Mouse (Mus musculus): ENCODE data around the gene Ilkap. TPM values are rescaled to one million over a fixed set of nuclear protein-coding genes. Genes with fewer than 3 reads are reported as not detected.
A peak's percentile ranks its signal among the peaks of the same experiment; 100 is the strongest.

Gene Ilkap
- 107 TPM in 2 replicates for polyA plus RNA-seq (2016; fragmentation: Nextera tagmentation; extraction: Ambion mirVana)

DNA sequence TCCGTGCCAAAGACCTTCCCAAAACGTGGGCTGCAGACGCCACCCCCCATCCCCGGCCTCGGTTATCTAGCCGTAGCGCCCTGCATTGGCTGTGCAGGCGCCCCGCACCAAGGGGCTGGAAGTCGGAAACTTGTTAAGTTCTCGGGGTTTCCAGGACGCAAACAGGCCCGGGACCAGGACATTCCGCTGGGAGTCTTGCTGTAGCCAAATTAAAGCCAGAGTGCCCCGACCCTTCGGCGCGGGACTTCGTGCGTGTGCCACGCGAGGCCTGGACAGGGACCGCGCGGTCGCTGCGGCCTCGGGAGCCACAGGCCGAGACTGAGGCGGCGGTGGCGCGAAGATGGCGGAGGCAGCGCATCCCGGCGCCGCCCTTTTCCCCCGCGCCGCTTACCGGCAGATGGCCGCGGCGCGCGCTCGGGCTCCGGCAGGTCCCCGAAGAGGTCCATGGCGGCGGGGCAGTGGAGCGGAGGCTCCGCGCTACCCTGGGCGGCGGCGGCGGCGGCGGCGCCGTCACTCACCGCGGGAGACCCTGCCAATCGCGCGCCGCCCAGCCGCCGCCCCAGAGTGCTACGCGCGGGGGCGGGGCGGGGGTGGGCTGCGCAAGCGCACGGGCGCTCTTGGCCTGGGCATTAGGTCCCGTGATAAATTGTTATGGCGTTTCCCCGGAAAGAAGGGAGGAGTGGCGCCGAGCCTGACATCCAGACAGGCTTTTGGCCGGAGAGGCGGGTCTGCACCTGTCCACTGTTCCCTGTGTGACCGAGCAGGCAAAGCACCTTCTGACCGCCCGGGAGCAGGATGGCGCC lies at the start of gene Ilkap:
Gene Ilkap (minus strand): TSS at position 556 of the 803 bp plus-strand sequence.
- H3K4me2 ChIP-seq: peak within 1 kb of the TSS; percentile 88
- peak within 1 kb of the TSS; percentile 96 for H3K9ac ChIP-seq
- peaks cover 32% of the 10 kb centered on the region for H3K36me3 ChIP-seq
- no peaks in the 10 kb centered on the region for H3K9me3 ChIP-seq (replicated peaks)
- peaks cover 33% of the 10 kb centered on the region for H3K4me1 ChIP-seq
- peak; percentile 96 for ATAC-seq
- peak within 1 kb of the TSS; percentile 92 for H3K4me3 ChIP-seq
- H3K27ac ChIP-seq: peak within 1 kb of the TSS; percentile 89
- 0 out of 2 replicates have a peak, but pooled peaks cover 13% of the 10 kb centered on the region for H3K27me3 ChIP-seq (replicated peaks)
- under 1% methylated on average over 83 of the region's 91 CpGs for WGBS (ENCODE audit: insufficient replicate concordance)

DNA sequence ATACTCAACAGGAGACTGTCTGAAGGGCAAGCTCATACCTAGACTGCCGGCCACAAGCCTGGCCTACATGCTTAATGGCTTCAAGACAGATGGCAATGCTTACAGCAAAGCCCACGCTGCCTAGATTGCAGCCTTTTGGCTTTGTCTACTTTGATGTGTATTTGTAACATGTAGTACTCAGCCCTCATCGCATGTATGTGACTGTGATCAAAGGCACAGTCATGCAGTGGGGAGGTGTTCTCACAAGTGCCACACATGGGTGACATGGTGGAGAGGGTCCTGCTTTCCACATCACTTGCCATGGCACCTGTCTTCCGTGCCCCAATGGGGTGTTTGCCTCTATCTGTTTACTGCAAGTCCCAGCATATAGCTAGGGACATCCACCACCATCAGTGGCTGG lies 47.9 kb upstream of the Ilkap start:
- Histone ChIP-seq H3K27ac (peak overlapping the region; percentile 53; the same call in 1 of the 2 replicates), H3K4me3 (no peak overlapping the region), H3K27me3 (replicated peaks) (no peaks in the 10 kb centered on the region), H3K36me3 (peaks cover 56% of the 10 kb centered on the region), H3K9ac (no peak overlapping the region), H3K9me3 (replicated peaks) (peaks cover 8% of the 10 kb centered on the region; the same call in 1 of the 2 replicates), H3K4me2 (no peak overlapping the region), H3K4me1 (peaks cover 13% of the 10 kb centered on the region)
- 77% methylated on average over 4 of the region's 4 CpGs for WGBS (ENCODE audit: insufficient replicate concordance)
- no peak for ATAC-seq

DNA sequence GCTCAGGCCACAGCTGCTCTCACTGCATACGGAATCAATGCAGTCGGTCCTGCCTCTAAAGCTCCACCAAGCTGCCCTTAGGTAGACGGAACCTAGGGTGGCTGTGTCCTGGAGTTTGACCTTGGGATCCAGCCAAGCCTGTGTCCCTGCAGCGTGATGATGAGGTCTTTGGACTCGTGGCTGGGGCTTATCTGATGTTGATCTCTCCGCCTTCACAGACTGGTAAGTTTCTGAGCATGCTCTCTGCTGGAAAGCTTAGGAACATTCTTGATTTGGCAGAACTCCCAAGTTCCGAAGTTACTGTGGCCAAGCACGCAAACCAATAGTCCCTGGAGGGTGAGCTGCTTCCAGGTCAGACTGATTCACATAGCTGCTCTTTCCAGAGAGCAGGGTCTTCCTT lies 47.4 kb upstream of the Ilkap start:
- Histone ChIP-seq H3K27ac (peak overlapping the region; percentile 53; the same call in 1 of the 2 replicates), H3K36me3 (peaks cover 56% of the 10 kb centered on the region), H3K4me2 (no peak overlapping the region), H3K9me3 (replicated peaks) (peaks cover 8% of the 10 kb centered on the region; the same call in 1 of the 2 replicates), H3K4me3 (no peak overlapping the region), H3K4me1 (peaks cover 13% of the 10 kb centered on the region), H3K9ac (no peak overlapping the region), H3K27me3 (replicated peaks) (no peaks in the 10 kb centered on the region)
- WGBS (ENCODE audit: insufficient replicate concordance): 65% methylated on average over 8 of the region's 8 CpGs
- peak; percentile 67 for ATAC-seq

GRCm38 (mm10) chr1:91444841-91445830 lies 46.5 kb upstream of the Ilkap start:
- Histone ChIP-seq H3K9me3 (replicated peaks) (peaks cover 8% of the 10 kb centered on the region; the same call in 1 of the 2 replicates), H3K4me3 (no peak overlapping the region), H3K27me3 (replicated peaks) (no peaks in the 10 kb centered on the region), H3K4me2 (no peak overlapping the region), H3K4me1 (peaks cover 13% of the 10 kb centered on the region), H3K9ac (no peak overlapping the region), H3K27ac (no peak overlapping the region), H3K36me3 (peaks cover 59% of the 10 kb centered on the region)
- ATAC-seq: no peak
- WGBS (ENCODE audit: insufficient replicate concordance): 78% methylated on average over 17 of the region's 17 CpGs

- Histone ChIP-seq H3K4me2 (no peak overlapping the region), H3K27me3 (replicated peaks) (no peaks in the 10 kb centered on the region), H3K27ac (no peak overlapping the region), H3K9me3 (replicated peaks) (peaks cover 4% of the 10 kb centered on the region; the same call in 1 of the 2 replicates), H3K36me3 (peaks cover 39% of the 10 kb centered on the region), H3K4me1 (no peaks in the 10 kb centered on the region; the same call in 1 of the 2 replicates), H3K4me3 (no peak overlapping the region), H3K9ac (no peak overlapping the region)
- 73% methylated on average over 6 of the region's 7 CpGs for WGBS (ENCODE audit: insufficient replicate concordance)
- ATAC-seq: no peak
Measured at GRCm38 (mm10) chr1:91442350-91442990, 43.9 kb upstream of the Ilkap start.

DNA sequence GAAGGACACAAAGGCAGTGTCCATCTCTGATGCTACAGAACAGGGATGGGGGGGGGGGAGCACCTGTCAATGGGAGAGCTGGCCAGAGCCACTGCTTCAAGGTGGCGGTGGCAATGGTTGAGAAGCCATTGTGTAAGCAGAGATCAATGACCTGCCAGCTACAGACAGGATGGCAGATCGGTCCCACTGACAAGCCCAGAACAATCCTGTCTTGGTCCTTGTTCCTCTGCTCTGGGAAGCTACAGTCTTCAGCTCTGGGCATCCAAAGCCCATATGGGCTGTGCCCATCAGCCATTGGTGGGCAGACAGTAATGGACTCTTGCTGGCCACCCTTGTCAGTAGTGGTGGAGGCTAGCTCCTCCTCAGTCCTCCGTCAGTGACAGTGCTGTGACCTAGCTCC lies 43.2 kb upstream of the Ilkap start:
- Histone ChIP-seq H3K4me3 (no peak overlapping the region), H3K27me3 (replicated peaks) (no peaks in the 10 kb centered on the region), H3K4me2 (no peak overlapping the region), H3K27ac (no peak overlapping the region), H3K36me3 (peaks cover 33% of the 10 kb centered on the region), H3K4me1 (peaks cover 3% of the 10 kb centered on the region; the same call in 1 of the 2 replicates), H3K9ac (no peak overlapping the region), H3K9me3 (replicated peaks) (no peaks in the 10 kb centered on the region)
- ATAC-seq: no peak
- WGBS (ENCODE audit: insufficient replicate concordance): 74% methylated on average over 3 of the region's 3 CpGs

GRCm38 (mm10) chr1:91439776-91440175 lies 41.2 kb upstream of the Ilkap start:
- H3K4me3 ChIP-seq: no peak overlapping the region
- H3K27me3 ChIP-seq (replicated peaks): no peaks in the 10 kb centered on the region
- no peak overlapping the region for H3K27ac ChIP-seq
- H3K36me3 ChIP-seq: peaks cover 30% of the 10 kb centered on the region
- 72% methylated on average over 8 of the region's 8 CpGs for WGBS (ENCODE audit: insufficient replicate concordance)
- peaks cover 8% of the 10 kb centered on the region; the same call in 1 of the 2 replicates for H3K4me1 ChIP-seq
- ATAC-seq: no peak
- H3K9ac ChIP-seq: no peak overlapping the region
- H3K4me2 ChIP-seq: no peak overlapping the region
- no peaks in the 10 kb centered on the region for H3K9me3 ChIP-seq (replicated peaks)

DNA sequence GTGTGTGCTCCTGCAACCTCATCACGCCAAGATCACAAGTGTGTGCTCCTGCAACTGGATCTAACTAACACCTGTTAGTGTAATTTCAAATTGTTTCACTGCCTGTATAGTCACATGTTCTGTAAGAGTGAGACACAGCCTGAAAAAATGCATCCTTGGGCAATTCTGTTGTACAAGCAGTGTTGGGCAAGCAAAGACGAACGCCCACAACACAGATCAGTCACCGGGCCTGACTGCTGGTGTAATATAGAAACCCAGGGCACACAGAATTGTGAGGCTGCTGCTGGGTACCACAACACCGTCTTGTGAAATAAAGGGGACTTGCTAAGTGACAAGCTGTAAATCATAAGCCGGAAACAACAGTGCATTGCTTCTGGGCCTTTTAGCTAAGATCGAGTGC lies 39.0 kb upstream of the Ilkap start:
- Histone ChIP-seq H3K27me3 (replicated peaks) (no peaks in the 10 kb centered on the region), H3K4me2 (no peak overlapping the region), H3K27ac (no peak overlapping the region), H3K36me3 (peaks cover 39% of the 10 kb centered on the region), H3K4me1 (peaks cover 8% of the 10 kb centered on the region; the same call in 1 of the 2 replicates), H3K4me3 (no peak overlapping the region), H3K9me3 (replicated peaks) (no peaks in the 10 kb centered on the region), H3K9ac (no peak overlapping the region)
- 80% methylated on average over 7 of the region's 7 CpGs for WGBS (ENCODE audit: insufficient replicate concordance)
- ATAC-seq: no peak

DNA sequence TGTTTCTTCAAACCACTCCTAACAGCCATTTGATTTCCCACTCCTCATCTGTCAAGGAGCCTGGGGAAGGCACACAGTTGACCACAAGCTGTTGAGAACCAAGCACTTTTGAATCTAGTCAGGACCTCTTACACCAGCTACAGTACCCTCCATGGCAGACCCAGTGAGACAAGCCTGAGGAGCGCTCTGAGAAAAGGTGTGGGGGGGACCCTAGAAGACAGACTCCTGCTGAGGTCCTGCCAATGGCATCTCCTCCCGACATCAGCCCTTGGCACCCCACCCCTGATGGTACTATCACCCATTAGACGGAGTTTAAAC lies 38.4 kb upstream of the Ilkap start:
- Histone ChIP-seq H3K9ac (no peak overlapping the region), H3K4me1 (peaks cover 8% of the 10 kb centered on the region; the same call in 1 of the 2 replicates), H3K4me2 (no peak overlapping the region), H3K27ac (no peak overlapping the region), H3K36me3 (peaks cover 40% of the 10 kb centered on the region), H3K9me3 (replicated peaks) (no peaks in the 10 kb centered on the region), H3K4me3 (no peak overlapping the region), H3K27me3 (replicated peaks) (no peaks in the 10 kb centered on the region)
- no peak for ATAC-seq
- WGBS (ENCODE audit: insufficient replicate concordance): 75% methylated on average over 3 of the region's 3 CpGs

DNA sequence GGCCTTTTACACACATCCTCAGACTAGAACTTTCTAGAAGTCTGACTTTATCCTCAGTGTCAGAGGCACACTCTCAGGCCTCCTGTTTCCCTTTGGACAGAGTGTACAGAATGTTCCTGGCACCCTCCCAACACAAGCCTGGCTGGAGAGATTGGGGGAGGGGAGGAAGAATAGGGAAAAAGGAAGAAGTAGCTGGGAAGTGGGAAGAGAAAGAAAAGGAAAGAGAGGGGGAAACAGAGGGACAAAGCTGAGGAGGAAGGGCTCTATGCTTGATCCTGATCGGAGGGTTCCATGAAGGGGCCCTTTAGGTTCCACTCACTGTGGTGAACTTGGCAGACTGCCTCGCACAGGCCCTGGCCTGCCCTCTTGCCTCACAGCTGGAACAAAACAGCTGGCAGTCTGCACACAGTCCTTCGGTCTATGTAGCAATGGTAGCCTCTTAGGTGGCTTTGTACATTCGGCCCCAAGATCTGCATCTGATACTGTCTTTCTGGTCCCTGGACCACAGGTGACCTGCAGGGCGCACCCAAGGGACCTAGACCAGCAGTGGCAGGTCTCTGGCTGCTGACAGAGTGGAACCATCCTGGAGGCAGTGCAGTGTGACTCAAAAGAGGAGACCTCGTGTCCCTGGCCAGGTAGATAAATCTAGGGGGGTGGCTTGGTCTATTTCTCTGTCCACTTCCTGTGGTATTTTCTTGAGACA lies 37.9 kb upstream of the Ilkap start:
- ATAC-seq: no peak
- Histone ChIP-seq H3K27me3 (replicated peaks) (no peaks in the 10 kb centered on the region), H3K9me3 (replicated peaks) (no peaks in the 10 kb centered on the region), H3K27ac (no peak overlapping the region), H3K36me3 (peaks cover 37% of the 10 kb centered on the region), H3K9ac (no peak overlapping the region), H3K4me2 (no peak overlapping the region), H3K4me1 (peaks cover 8% of the 10 kb centered on the region; the same call in 1 of the 2 replicates), H3K4me3 (no peak overlapping the region)
- 61% methylated on average over 6 of the region's 6 CpGs for WGBS (ENCODE audit: insufficient replicate concordance)

- Histone ChIP-seq H3K27ac (no peak overlapping the region), H3K4me3 (no peak overlapping the region), H3K4me1 (peaks cover 8% of the 10 kb centered on the region; the same call in 1 of the 2 replicates), H3K4me2 (no peak overlapping the region), H3K27me3 (replicated peaks) (no peaks in the 10 kb centered on the region), H3K9ac (no peak overlapping the region), H3K9me3 (replicated peaks) (no peaks in the 10 kb centered on the region), H3K36me3 (peaks cover 43% of the 10 kb centered on the region)
- 73% methylated on average over 13 of the region's 13 CpGs for WGBS (ENCODE audit: insufficient replicate concordance)
- no peak for ATAC-seq
Measured at GRCm38 (mm10) chr1:91435606-91436130, 37.1 kb upstream of the Ilkap start.
